Mouse (Mus musculus) leukemia stem cell, adult 10-12 weeks (primary cell): ENCODE data around the gene Crlf3. TPM values are rescaled to one million over a fixed set of nuclear protein-coding genes. Genes with fewer than 3 reads are reported as not detected.

Source experiments
- polyA plus RNA-seq: library from polyadenylated mRNA; stranded (reverse); fragments of >175 nt; gene quantifications from 2 replicates; pipeline ENCODE4 v1.2.3, GENCODE M21; 2012; ENCODE audit warnings: low replicate concordance

Crlf3 gene
- 16.5 and 28.3 TPM in 2 replicates for polyA plus RNA-seq

GRCm38 (mm10) chr11:80080826-80081728 is at the start of gene Crlf3:
Gene Crlf3 (minus strand): TSS chr11:80080991.

DNA sequence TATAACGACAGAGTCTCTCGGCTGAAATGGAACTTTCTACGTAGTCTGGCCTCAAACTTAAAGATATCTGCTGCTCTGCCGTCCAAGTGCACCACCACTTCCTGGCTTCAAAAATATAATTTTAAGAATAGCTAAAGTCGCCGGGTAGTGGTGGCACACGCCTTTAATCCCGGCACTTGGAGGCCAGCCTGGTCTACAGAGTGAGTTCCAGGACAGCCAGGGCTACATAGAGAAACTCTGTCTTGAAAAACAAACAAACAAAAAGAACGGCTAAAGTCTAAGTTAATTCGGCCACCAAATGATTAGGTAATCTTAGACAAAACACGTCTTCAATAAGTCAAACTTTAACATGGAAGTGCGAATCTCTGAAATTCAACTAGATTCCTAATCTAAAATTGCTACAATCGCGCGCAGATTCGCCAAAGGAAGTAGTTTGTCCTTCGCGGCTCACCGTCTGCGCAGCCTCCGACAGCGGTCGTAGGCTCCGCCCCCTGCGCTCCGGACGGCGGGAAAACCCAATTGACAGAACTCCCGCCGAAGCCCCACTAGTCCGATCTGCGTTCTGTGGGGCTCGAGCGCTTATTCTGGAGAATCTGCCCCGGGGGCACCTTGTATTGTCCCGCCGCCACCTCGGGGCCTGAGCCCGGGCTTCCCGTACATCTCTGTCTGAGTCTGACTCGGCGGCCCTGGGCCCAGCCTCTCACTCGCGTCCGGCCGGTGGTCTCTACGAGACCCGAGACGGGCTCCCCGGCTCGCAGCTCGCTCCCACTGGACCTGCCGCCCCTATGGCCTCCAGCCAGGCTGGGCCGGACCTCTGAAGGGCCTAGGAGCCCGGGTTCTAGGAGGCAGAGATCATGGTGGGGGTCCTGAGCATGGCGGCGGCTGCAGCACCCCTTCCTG is 8.4 kb upstream of the Crlf3 start, which contains the start of gene Atad5:
TSS of gene Atad5 (plus strand) at position 484 of the 900 bp plus-strand sequence.

Other genes with a start within 250 kb of the Crlf3 start
- 0.51 and 2.9 TPM in 2 replicates for gene Utp6, start 118.6 kb downstream of the Crlf3 start, polyA plus RNA-seq
- 19.1 and 29.3 TPM in 2 replicates for gene Suz12, start 87.9 kb downstream of the Crlf3 start, polyA plus RNA-seq
- gene Atad5, start 8.4 kb upstream of the Crlf3 start, polyA plus RNA-seq: 3.2 and 6.1 TPM in 2 replicates
- gene Tefm, start 61.2 kb upstream of the Crlf3 start, polyA plus RNA-seq: 0.36 and 1.2 TPM in 2 replicates
- gene Adap2, start 73.1 kb upstream of the Crlf3 start, polyA plus RNA-seq: 2.0 and 10.2 TPM in 2 replicates
- 7.4 and 8.0 TPM in 2 replicates for gene Rnf135, start 102.9 kb upstream of the Crlf3 start, polyA plus RNA-seq
- gene Rhot1, start 128.0 kb upstream of the Crlf3 start, polyA plus RNA-seq: 3.9 and 7.3 TPM in 2 replicates
- gene Rhbdl3, start 219.9 kb upstream of the Crlf3 start, polyA plus RNA-seq: 0.09 and 0.16 TPM in 2 replicates